Mouse (Mus musculus): ENCODE results near the gene Poc1b. TPM values are rescaled to one million over a fixed set of nuclear protein-coding genes. Genes with fewer than 3 reads are reported as not detected.

Poc1b gene
- total and polyA plus RNA-seq, 2 experiments from 2014 or later, result 8.9 to 11.0 TPM

DNA sequence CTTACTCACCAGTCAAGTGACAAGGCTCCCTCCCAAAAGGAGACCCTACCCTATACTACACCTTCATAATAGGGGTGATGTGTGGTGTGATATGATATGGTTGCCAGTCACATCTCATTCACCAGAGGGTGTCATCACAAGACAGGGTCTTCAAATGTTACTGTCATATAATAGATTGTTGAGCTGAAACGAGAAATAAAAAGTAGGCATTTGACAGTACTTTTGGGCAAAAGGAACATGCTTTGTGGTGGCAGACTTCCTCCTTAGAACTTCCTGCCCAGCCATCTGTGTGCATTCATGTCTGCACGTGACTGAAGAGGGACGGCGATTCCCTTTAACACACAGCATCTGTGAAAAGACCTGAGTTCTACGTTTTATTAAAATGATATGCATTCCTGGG, 75.3 kb downstream of the Poc1b start:
- no peak overlapping the region for H3K4me2 ChIP-seq (ENCODE audit: low read depth, low read length, poor library complexity, severe bottlenecking)
- H3K9ac ChIP-seq (replicated peaks; ENCODE audit: low read length, poor library complexity, severe bottlenecking), result no peak overlapping the region
- H3K36me3 ChIP-seq (ENCODE audit: insufficient read depth, low read length), result no peaks in the 10 kb centered on the region
- no peak overlapping the region for H3K27ac ChIP-seq (ENCODE audit: low read depth, low read length)
- H3K4me3 ChIP-seq (ENCODE audit: low read depth, low read length), result no peak overlapping the region
- 83% methylated on average over 5 of the region's 5 CpGs for WGBS
- no peaks in the 10 kb centered on the region for H3K9me3 ChIP-seq (ENCODE audit: low read length)
- no peak; the same call in 1 of the 2 replicates for TF ChIP-seq CTCF (IDR thresholded peaks at IDR 0.05)
- H3K27me3 ChIP-seq (ENCODE audit: insufficient read depth, low read length), result no peaks in the 10 kb centered on the region
- H3K4me1 ChIP-seq (ENCODE audit: insufficient read depth, low read length), result no peaks in the 10 kb centered on the region
- no peak for ATAC-seq (ENCODE audit: low FRiP score)
- DNase-seq (ENCODE audit: low spot score), result no peak

DNA sequence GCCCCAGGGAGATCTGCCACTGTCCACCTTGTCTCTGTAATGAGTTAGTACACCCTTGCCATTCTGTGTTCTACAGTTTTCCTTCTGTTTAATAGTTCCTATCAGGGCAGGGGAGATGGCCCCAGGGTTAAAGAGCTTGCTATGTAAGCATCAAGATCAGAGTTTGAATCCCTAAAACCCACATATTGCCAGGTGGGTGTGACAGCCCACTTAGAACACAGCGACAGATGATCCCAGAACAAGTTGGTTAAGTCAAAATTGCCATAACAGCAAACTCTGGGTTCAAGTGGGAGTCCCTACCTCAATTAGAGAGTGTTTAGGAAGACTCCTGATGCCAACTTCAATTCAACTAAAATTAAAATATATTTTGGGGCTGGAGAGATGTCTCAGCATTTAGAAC, 81.3 kb downstream of the Poc1b start:
- no peak overlapping the region for H3K4me3 ChIP-seq (ENCODE audit: low read depth, low read length)
- no peaks in the 10 kb centered on the region for H3K27me3 ChIP-seq (ENCODE audit: insufficient read depth, low read length)
- no peaks in the 10 kb centered on the region for H3K9me3 ChIP-seq (ENCODE audit: low read length)
- H3K4me2 ChIP-seq (ENCODE audit: low read depth, low read length, poor library complexity, severe bottlenecking), result no peak overlapping the region
- H3K36me3 ChIP-seq (ENCODE audit: insufficient read depth, low read length), result 0 out of 2 replicates have a peak, but pooled peaks cover 2% of the 10 kb centered on the region
- no peak for ATAC-seq (ENCODE audit: low FRiP score)
- WGBS, result 100% methylated on average over 1 of the region's 1 CpGs
- DNase-seq (ENCODE audit: low spot score), result no peak
- no peaks in the 10 kb centered on the region for H3K4me1 ChIP-seq (ENCODE audit: insufficient read depth, low read length)
- H3K9ac ChIP-seq (replicated peaks; ENCODE audit: low read length, poor library complexity, severe bottlenecking), result no peak overlapping the region
- H3K27ac ChIP-seq (ENCODE audit: low read depth, low read length), result no peak overlapping the region
- TF ChIP-seq CTCF (IDR thresholded peaks at IDR 0.05), result no peak

DNA sequence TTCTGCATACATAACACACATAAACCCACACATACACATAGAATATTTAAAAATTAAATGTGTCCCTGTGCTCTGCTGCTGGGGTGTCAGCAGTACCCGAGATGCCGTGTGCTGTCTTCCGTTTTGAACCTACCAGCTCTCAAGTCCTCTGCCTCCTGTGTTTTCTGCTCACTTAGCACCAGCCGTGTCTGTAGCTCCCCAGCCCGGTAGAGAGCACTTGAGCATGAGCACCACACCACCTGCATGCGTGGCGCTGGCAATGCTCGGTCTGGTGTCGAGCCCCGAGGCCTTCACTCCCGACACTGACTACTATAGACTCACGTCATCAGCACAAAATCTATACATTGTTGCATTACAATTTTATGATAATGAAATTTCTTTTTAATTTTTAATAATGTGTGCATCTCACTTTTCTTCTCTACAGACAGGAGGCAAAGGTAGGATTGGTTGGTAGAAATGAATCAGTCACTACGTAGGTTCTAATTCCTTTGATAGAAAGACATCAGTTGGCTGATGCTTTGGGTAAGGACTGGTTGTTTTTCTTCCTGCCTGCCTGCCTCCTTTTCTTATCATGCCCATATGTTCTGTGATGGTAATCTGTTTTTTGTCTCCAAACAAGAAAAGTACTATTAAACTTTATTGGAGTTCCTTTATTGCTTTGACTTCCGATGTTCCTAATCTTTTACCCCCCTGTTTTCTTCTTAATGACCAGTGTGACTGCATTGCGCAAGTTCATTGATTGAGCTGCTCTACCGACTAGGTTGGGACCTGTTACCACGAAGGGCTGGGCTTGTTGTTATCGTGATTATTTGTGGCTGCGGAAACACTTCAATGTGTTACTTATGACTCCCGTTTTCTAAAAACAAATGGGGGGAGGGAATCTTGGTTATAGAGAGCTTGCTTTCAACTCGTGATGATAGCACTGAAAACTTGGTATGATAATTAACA, 82.1 kb downstream of the Poc1b start:
- Histone ChIP-seq H3K27me3 (ENCODE audit: insufficient read depth, low read length) (no peaks in the 10 kb centered on the region), H3K4me3 (ENCODE audit: low read depth, low read length) (no peak overlapping the region), H3K27ac (ENCODE audit: low read depth, low read length) (no peak overlapping the region), H3K4me1 (ENCODE audit: insufficient read depth, low read length) (no peaks in the 10 kb centered on the region), H3K4me2 (ENCODE audit: low read depth, low read length, poor library complexity, severe bottlenecking) (no peak overlapping the region), H3K9ac (replicated peaks; ENCODE audit: low read length, poor library complexity, severe bottlenecking) (no peak overlapping the region), H3K9me3 (ENCODE audit: low read length) (no peaks in the 10 kb centered on the region), H3K36me3 (ENCODE audit: insufficient read depth, low read length) (0 out of 2 replicates have a peak, but pooled peaks cover 2% of the 10 kb centered on the region)
- no peak for TF ChIP-seq CTCF (IDR thresholded peaks at IDR 0.05)
- DNase-seq (ENCODE audit: low spot score), result no peak
- WGBS, result 95% methylated on average over 21 of the region's 21 CpGs
- ATAC-seq (ENCODE audit: low FRiP score), result no peak

DNA sequence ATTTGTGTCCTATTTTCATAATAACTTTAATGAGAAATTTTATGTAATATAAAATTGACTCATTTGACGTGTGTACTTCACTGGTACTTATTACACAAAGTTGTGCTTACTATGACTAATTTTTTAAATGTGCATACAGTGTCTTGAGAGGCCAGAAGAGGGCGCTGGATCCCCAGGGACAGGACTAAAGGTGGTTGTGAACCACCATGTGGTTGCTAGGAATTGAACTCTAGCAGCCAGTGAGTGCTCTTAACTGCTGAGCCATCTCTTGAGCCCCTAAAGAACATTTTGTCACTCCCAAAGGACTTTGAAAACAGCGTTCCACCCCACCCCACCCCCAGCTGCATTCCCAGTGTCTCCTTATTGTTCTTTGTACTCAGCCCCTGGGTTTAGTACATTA, 84.0 kb downstream of the Poc1b start:
- WGBS, result 32% methylated on average over 3 of the region's 3 CpGs
- Histone ChIP-seq H3K9me3 (ENCODE audit: low read length) (no peaks in the 10 kb centered on the region), H3K36me3 (ENCODE audit: insufficient read depth, low read length) (0 out of 2 replicates have a peak, but pooled peaks cover 2% of the 10 kb centered on the region), H3K9ac (replicated peaks; ENCODE audit: low read length, poor library complexity, severe bottlenecking) (no peak overlapping the region), H3K4me1 (ENCODE audit: insufficient read depth, low read length) (no peaks in the 10 kb centered on the region), H3K4me3 (ENCODE audit: low read depth, low read length) (no peak overlapping the region), H3K27ac (ENCODE audit: low read depth, low read length) (no peak overlapping the region), H3K27me3 (ENCODE audit: insufficient read depth, low read length) (no peaks in the 10 kb centered on the region), H3K4me2 (ENCODE audit: low read depth, low read length, poor library complexity, severe bottlenecking) (no peak overlapping the region)
- TF ChIP-seq CTCF (IDR thresholded peaks at IDR 0.05), result peak; percentile 62
- peak; percentile 37 for DNase-seq (ENCODE audit: low spot score)
- no peak for ATAC-seq (ENCODE audit: low FRiP score)

DNA sequence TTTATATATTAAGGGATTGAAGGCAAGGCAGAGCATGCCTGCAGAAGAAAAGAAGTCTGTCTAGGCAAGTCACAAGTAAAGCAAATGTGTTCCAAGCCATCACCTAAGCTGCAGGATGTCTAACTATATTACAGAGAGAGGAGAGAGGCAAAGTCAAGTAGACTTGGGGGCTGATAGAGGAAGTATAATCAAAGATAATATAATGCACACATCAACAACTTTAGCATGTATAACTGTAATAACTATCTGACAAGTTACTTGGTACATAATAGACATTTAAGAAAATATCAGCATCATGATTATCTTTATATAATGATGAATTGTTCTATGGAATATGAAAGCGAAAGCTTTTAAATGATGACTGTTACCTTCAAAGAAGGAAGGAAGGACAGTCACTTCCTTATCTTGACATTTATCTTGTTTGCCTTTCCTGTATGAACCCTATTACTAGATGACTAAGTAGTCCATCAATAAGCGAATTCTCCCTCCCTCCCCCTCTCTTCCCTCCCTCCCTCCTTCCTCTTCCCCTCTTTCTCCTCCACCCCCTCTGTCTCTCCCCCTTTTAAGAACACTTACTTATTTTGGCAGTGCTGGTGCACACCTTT, 87.7 kb downstream of the Poc1b start:
- 0 out of 2 replicates have a peak, but pooled peaks cover 2% of the 10 kb centered on the region for H3K36me3 ChIP-seq (ENCODE audit: insufficient read depth, low read length)
- no peak for TF ChIP-seq CTCF (IDR thresholded peaks at IDR 0.05)
- no peaks in the 10 kb centered on the region for H3K4me1 ChIP-seq (ENCODE audit: insufficient read depth, low read length)
- no peaks in the 10 kb centered on the region for H3K9me3 ChIP-seq (ENCODE audit: low read length)
- ATAC-seq (ENCODE audit: low FRiP score) (no peak), DNase-seq (ENCODE audit: low spot score) (no peak)
- no peak overlapping the region for H3K4me3 ChIP-seq (ENCODE audit: low read depth, low read length)
- H3K27me3 ChIP-seq (ENCODE audit: insufficient read depth, low read length), result no peaks in the 10 kb centered on the region
- no peak overlapping the region for H3K27ac ChIP-seq (ENCODE audit: low read depth, low read length)
- H3K9ac ChIP-seq (replicated peaks; ENCODE audit: low read length, poor library complexity, severe bottlenecking), result no peak overlapping the region
- WGBS, result 91% methylated on average over 2 of the region's 2 CpGs
- H3K4me2 ChIP-seq (ENCODE audit: low read depth, low read length, poor library complexity, severe bottlenecking), result no peak overlapping the region

DNA sequence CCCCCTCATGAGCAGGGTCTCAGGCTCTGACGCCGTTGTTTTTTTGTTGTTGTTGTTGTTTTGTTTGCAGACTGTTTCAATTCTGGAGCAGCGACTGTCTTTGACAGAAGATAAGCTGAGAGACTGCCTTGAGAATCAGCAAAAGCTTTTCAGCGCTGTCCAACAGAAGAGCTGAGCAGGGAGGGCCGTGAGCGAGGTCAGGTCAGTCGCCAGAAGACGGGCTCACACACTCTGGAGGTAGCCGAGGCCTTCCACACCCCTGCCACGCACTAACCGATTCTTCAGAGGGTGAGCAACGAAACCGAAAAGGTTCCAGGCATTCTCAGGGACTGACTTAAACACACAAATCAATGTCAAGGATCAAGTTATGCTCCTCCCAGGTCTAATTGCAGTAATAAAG, 89.7 kb downstream of the Poc1b start:
- no peak for TF ChIP-seq CTCF (IDR thresholded peaks at IDR 0.05)
- Histone ChIP-seq H3K36me3 (ENCODE audit: insufficient read depth, low read length) (no peaks in the 10 kb centered on the region), H3K27ac (ENCODE audit: low read depth, low read length) (no peak overlapping the region), H3K4me2 (ENCODE audit: low read depth, low read length, poor library complexity, severe bottlenecking) (no peak overlapping the region), H3K27me3 (ENCODE audit: insufficient read depth, low read length) (no peaks in the 10 kb centered on the region), H3K4me1 (ENCODE audit: insufficient read depth, low read length) (no peaks in the 10 kb centered on the region), H3K9me3 (ENCODE audit: low read length) (no peaks in the 10 kb centered on the region), H3K4me3 (ENCODE audit: low read depth, low read length) (no peak overlapping the region), H3K9ac (replicated peaks; ENCODE audit: low read length, poor library complexity, severe bottlenecking) (no peak overlapping the region)
- WGBS, result 76% methylated on average over 13 of the region's 13 CpGs
- DNase-seq (ENCODE audit: low spot score), result no peak
- no peak for ATAC-seq (ENCODE audit: low FRiP score)

Measured in midbrain, postnatal 0 days (tissue).